Mouse (Mus musculus) CH12.LX (cell line): ENCODE data around the gene Mtf1. TPM values are rescaled to one million over a fixed set of nuclear protein-coding genes. Genes with fewer than 3 reads are reported as not detected.

Experiments
- DNase-seq: peaks from one replicate; pipeline ENCODE4 v3.0.0-alpha.2; 2013; ENCODE audit errors: extremely low read depth
- H3K27ac ChIP-seq: 2 replicates; pipeline ENCODE4 v1.5.1; 2012; ENCODE audit warnings: low read depth, mild to moderate bottlenecking, control low read depth, moderate library complexity; ENCODE audit not compliant: insufficient read depth
- H3K27me3 ChIP-seq: replicated peaks from 2 replicates; pipeline ENCODE3; 2012; ENCODE audit warnings: inconsistent platforms
- H3K36me3 ChIP-seq, 2 experiments: replicated peaks in 1 of 2; 2 replicates each; pipeline versions ENCODE3 to v1.6.1; 2012; ENCODE audit warnings: inconsistent platforms in 1 of 2, low read length in 1 of 2, mild to moderate bottlenecking in 1 of 2, mixed read lengths in 1 of 2, moderate library complexity in 1 of 2; ENCODE audit not compliant: control insufficient read depth in 1 of 2, insufficient read depth in 1 of 2
- H3K4me1 ChIP-seq, 2 experiments: 2 replicates each; pipeline ENCODE4 v1.6.1; 2012; ENCODE audit warnings: inconsistent platforms in 1 of 2, moderate library complexity in 1 of 2; ENCODE audit not compliant: insufficient read depth in 2 of 2, control insufficient read depth in 1 of 2
- H3K4me2 ChIP-seq: 2 replicates; pipeline ENCODE4 v1.6.1; 2012; ENCODE audit warnings: low read depth, mild to moderate bottlenecking, control low read depth; ENCODE audit not compliant: poor library complexity, insufficient read depth, severe bottlenecking
- H3K4me3 ChIP-seq, 3 experiments: fragments of 150-350 bp in 1 of 3; sonication (generic) in 1 of 3; replicated peaks in 1 of 3; 2 replicates each; pipeline versions ENCODE3 to v1.5.1; 2011 to 2012; ENCODE audit warnings: low read depth in 2 of 3, low read length in 2 of 3, mild to moderate bottlenecking in 2 of 3, moderate library complexity in 2 of 3, control low read depth in 1 of 3, improper control_type of control experiment in 1 of 3, inconsistent platforms in 1 of 3, mixed read lengths in 1 of 3; ENCODE audit not compliant: poor library complexity in 1 of 3
- H3K79me2 ChIP-seq: replicated peaks from 2 replicates; pipeline ENCODE4 v1.6.1; 2012; ENCODE audit warnings: mild to moderate bottlenecking, moderate library complexity; ENCODE audit not compliant: control insufficient read depth, poor library complexity, insufficient read depth, severe bottlenecking; ENCODE audit errors: extremely low read depth
- H3K9ac ChIP-seq: 2 replicates; pipeline ENCODE4 v1.6.1; 2012; ENCODE audit warnings: low read depth, mild to moderate bottlenecking, control low read depth, moderate library complexity; ENCODE audit not compliant: insufficient read depth
- H3K9me3 ChIP-seq: replicated peaks from 2 replicates; pipeline ENCODE3; 2012; ENCODE audit warnings: low read length, inconsistent platforms, mixed read lengths
- CTCF ChIP-seq, 2 experiments: IDR thresholded peaks in 1 of 2; conservative IDR thresholded peaks in 1 of 2; 2 replicates each; pipeline ENCODE4 v1.5.1; 2011 to 2012; ENCODE audit warnings: low read depth in 2 of 2, low read length in 2 of 2, improper control_type of control experiment in 1 of 2, inconsistent platforms in 1 of 2, mild to moderate bottlenecking in 1 of 2, moderate library complexity in 1 of 2
- E2F4 ChIP-seq: IDR thresholded peaks from 2 replicates; pipeline ENCODE4 v1.6.1; 2011; ENCODE audit warnings: low read depth, low read length, improper control_type of control experiment; ENCODE audit not compliant: insufficient replicate concordance
- ELF1 ChIP-seq: IDR thresholded peaks from 2 replicates; pipeline ENCODE4 v1.6.1; 2014; ENCODE audit warnings: low read depth, mild to moderate bottlenecking, inconsistent platforms, low read length, improper control_type of control experiment
- ETS1 ChIP-seq: conservative IDR thresholded peaks from 2 replicates; pipeline ENCODE4 v1.6.1; 2012; ENCODE audit warnings: low read depth, mild to moderate bottlenecking, inconsistent platforms, low read length, improper control_type of control experiment, moderate library complexity
- JUN ChIP-seq: IDR thresholded peaks from 2 replicates; pipeline ENCODE4 v1.6.1; 2011; ENCODE audit warnings: low read depth, mild to moderate bottlenecking, low read length, improper control_type of control experiment, moderate library complexity; ENCODE audit not compliant: insufficient read depth
- MAX ChIP-seq: IDR thresholded peaks from 2 replicates; pipeline ENCODE4 v1.6.1; 2011; ENCODE audit warnings: low read length, improper control_type of control experiment
- MAZ ChIP-seq: IDR thresholded peaks from 2 replicates; pipeline ENCODE4 v1.6.1; 2012; ENCODE audit warnings: low read depth, mild to moderate bottlenecking, inconsistent platforms, low read length, improper control_type of control experiment, moderate library complexity
- PAX5 ChIP-seq: IDR thresholded peaks from 2 replicates; pipeline ENCODE4 v1.6.1; 2012; ENCODE audit warnings: low read length, inconsistent platforms, mixed read lengths
- POLR2A ChIP-seq: IDR thresholded peaks from 2 replicates; pipeline ENCODE4 v1.6.1; 2011; ENCODE audit warnings: low read depth, mild to moderate bottlenecking, improper control_type of control experiment, low read length
- SMC3 ChIP-seq: IDR thresholded peaks from 2 replicates; pipeline ENCODE4 v1.6.1; 2011; ENCODE audit warnings: low read depth, low read length, improper control_type of control experiment
- UBTF ChIP-seq: IDR thresholded peaks from 2 replicates; pipeline ENCODE4 v1.6.1; 2012; ENCODE audit warnings: low read depth, mild to moderate bottlenecking, inconsistent platforms, low read length, improper control_type of control experiment, moderate library complexity
- USF1 ChIP-seq: IDR thresholded peaks from 2 replicates; pipeline ENCODE4 v1.6.1; 2014; ENCODE audit warnings: low read depth, mild to moderate bottlenecking, inconsistent platforms, low read length, improper control_type of control experiment
- ZC3H11A ChIP-seq: IDR thresholded peaks from 2 replicates; pipeline ENCODE4 v1.6.1; 2012; ENCODE audit warnings: low read depth, mild to moderate bottlenecking, inconsistent platforms, low read length, improper control_type of control experiment
- ZNF384 ChIP-seq: IDR thresholded peaks from 2 replicates; pipeline ENCODE4 v1.6.1; 2012; ENCODE audit warnings: low read depth, low read length, improper control_type of control experiment, inconsistent platforms
- dilution Hi-C: fragments of 300-500 bp; cut with MboI; formaldehyde crosslinking; loops from 2 replicates; pipeline ENCODE4 v1.14.3; 2020; ENCODE audit warnings: low sequenced_read_pairs; ENCODE audit not compliant: extremely low pct_unique_long_range_greater_than_20kb, extremely low pct_ligation_motif_present
- in situ Hi-C: fragments of 300-500 bp; cut with MboI; formaldehyde crosslinking; loops from 3 replicates; pipeline ENCODE4 v1.14.3; 2019; ENCODE audit warnings: low sequenced_read_pairs, low pct_ligation_motif_present, low pct_unique_long_range_greater_than_20kb, mixed read lengths
- polyA plus RNA-seq: library from polyadenylated mRNA; unstranded; fragments of >175 nt; gene quantifications from 2 replicates; pipeline ENCODE4 v1.2.1, GENCODE M21; 2012; ENCODE audit warnings: low read depth; ENCODE audit not compliant: insufficient read length
- total RNA-seq, 2 experiments: library from RNA; depleted of rRNA; stranded (reverse); fragments of 300-350 nt in 1 of 2; fragments of >200 nt in 1 of 2; gene quantifications; 2 replicates each; pipeline ENCODE4 v1.2.3; 2012 to 2014

Mtf1 gene
- total and polyA plus RNA-seq, 3 experiments, result 6.8 to 19.8 (median 9.8) TPM

GRCm38 (mm10) chr4:124808511-124808910 lies 6.6 kb downstream of the Mtf1 start:
- Histone ChIP-seq H3K36me3 (peaks cover 48 to 82% of the 10 kb centered on the region in 2 experiments), H3K9me3 (no peaks in the 10 kb centered on the region), H3K4me2 (no peak overlapping the region), H3K4me1 (peaks cover 4 to 61% of the 10 kb centered on the region in 2 experiments; a peak in 2 of 4 replicates), H3K27me3 (no peaks in the 10 kb centered on the region), H3K79me2 (peaks cover 38% of the 10 kb centered on the region), H3K27ac (no peak overlapping the region), H3K4me3 (no peak overlapping the region), H3K9ac (no peak overlapping the region)
- TF ChIP-seq ZC3H11A (no peak), ZNF384 (no peak), MAX (no peak), PAX5 (no peak), E2F4 (no peak), ETS1 (no peak), SMC3 (no peak), ELF1 (no peak), UBTF (no peak), JUN (no peak), POLR2A (no peak)
- dilution Hi-C loops, result no loop called here
- no peak for DNase-seq
- in situ Hi-C loops, result loop anchor here (5.0 kb wide), 1 partner anchor 34 kb away; no protein-coding TSS in a partner anchor

- dilution Hi-C loops (no loop called here), in situ Hi-C loops (loop anchor here (5.0 kb wide), 1 partner anchor 33 kb away; no protein-coding TSS in a partner anchor)
- no peak overlapping the region for H3K4me3 ChIP-seq
- H3K4me1 ChIP-seq, result peaks cover 2 to 55% of the 10 kb centered on the region in 2 experiments; a peak in 2 of 4 replicates
- H3K27ac ChIP-seq, result no peak overlapping the region
- peaks cover 34% of the 10 kb centered on the region for H3K79me2 ChIP-seq
- no peaks in the 10 kb centered on the region for H3K27me3 ChIP-seq
- no peak for TF ChIP-seq CTCF (conservative IDR thresholded peaks at IDR 0.05 in 1 of 2, IDR thresholded peaks at IDR 0.05 in 1 of 2; ENCODE audit: low read depth in 2 of 2, low read length in 2 of 2)
- TF ChIP-seq ZC3H11A, result no peak
- TF ChIP-seq MAZ, result no peak
- TF ChIP-seq USF1, result no peak
- no peak overlapping the region for H3K4me2 ChIP-seq
- peaks cover 47 to 85% of the 10 kb centered on the region in 2 experiments for H3K36me3 ChIP-seq
- H3K9me3 ChIP-seq, result no peaks in the 10 kb centered on the region
- DNase-seq, result no peak
- no peak overlapping the region for H3K9ac ChIP-seq
These were observed 7.4 kb downstream of the Mtf1 start for GRCm38 (mm10) chr4:124809136-124809883.
